Mouse (Mus musculus): ENCODE results near the gene Fer1l4.

The Fer1l4 gene

DNA sequence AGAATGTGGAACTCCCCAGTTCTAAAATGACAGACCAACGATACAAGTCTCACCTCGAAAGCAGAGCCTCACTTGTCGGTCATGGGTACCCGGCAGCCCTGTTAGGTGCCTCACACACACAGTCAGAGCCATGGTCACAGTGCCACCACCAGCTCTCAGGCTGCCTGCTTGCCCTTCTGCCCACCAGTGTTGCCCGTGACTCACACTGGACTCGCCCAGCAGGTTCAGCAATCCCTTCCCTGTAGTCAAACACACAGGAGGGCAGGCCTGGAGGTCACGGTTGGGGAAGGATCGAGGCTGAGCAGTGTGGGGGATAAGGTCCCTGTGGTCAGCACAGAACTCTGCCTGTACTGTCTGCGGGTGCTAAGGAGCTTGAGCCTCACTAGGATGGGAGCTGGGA, at the start of gene Fer1l4:
Gene Fer1l4, minus strand, starts transcription at position 132 of the 400 bp plus-strand sequence.
- no peak for ATAC-seq (ENCODE audit: insufficient number of reproducible peaks, low FRiP score, low TSS enrichment)

- no peak for ATAC-seq (ENCODE audit: insufficient number of reproducible peaks, low FRiP score, low TSS enrichment)
Measured at GRCm38 (mm10) chr2:156091926-156092325, 39.2 kb upstream of the Fer1l4 start.

GRCm38 (mm10) chr2:156089799-156090198, 37.1 kb upstream of the Fer1l4 start:
- no peak for ATAC-seq (ENCODE audit: insufficient number of reproducible peaks, low FRiP score, low TSS enrichment)

- no peak for ATAC-seq (ENCODE audit: insufficient number of reproducible peaks, low FRiP score, low TSS enrichment)
Measured at GRCm38 (mm10) chr2:156087391-156088110, 34.8 kb upstream of the Fer1l4 start.

DNA sequence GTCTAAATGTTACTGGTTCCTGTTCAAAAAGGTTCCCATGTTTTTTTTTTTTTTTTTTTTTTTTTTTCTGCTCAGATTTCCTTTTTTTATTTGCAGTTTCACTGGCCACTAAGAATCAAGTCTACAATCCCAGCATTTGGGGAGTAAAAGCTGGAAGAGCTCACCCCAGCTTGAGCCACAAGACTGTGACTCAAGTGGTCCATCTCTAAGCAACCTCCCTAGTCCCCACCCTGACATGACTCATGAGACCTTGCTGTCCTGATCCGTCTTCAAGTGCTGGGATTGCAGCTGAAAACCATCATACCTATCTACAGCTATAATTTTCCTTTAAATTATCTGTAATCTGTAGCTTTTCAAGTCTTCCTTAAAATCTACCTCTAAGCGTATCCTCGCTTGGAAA, 31.8 kb upstream of the Fer1l4 start:
- no peak for ATAC-seq (ENCODE audit: insufficient number of reproducible peaks, low FRiP score, low TSS enrichment)

GRCm38 (mm10) chr2:156080391-156080790, 27.6 kb upstream of the Fer1l4 start:
- no peak for ATAC-seq (ENCODE audit: insufficient number of reproducible peaks, low FRiP score, low TSS enrichment)

GRCm38 (mm10) chr2:156079674-156080073, 26.9 kb upstream of the Fer1l4 start:
- peak; percentile 61; the same call in 1 of the 2 replicates for ATAC-seq (ENCODE audit: insufficient number of reproducible peaks, low FRiP score, low TSS enrichment)

GRCm38 (mm10) chr2:156079183-156079560, 26.4 kb upstream of the Fer1l4 start:
- no peak for ATAC-seq (ENCODE audit: insufficient number of reproducible peaks, low FRiP score, low TSS enrichment)

DNA sequence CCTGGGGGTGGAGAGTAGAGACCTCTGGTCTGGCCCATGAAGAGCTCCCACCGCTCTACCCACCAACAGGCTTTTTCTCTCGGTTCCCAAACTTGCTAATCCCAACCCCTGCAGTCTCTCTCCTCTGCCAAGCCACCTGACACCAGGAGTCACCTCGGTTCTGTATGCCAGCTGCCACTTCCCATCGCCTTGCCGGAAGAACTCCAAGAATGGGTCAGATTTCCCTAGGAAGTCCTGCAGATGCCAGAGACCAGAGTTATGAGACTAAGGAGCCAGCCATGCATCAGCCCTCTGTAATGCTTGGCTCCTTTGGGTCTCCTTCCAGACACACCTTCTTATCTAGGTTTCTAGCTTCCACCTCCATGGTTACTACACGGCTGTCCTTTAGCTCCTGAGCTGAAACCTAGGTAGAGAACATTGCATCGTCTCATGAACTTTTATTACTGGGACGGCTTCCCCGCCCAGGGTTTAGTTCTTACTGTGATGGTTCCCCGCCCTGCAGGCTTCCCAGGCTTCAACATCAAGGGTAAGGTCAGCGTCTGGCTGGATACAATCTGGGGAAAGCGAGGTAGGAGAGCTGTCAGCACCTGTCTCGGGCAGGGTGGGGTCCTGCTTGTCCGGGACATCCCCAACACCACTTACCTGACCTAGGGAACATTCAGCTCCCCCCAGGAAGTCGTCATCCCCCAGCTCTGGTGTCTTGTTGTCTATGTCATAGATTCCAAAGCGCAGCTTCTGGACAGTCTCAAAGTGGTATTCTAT, 25.9 kb upstream of the Fer1l4 start:
- no peak for ATAC-seq (ENCODE audit: insufficient number of reproducible peaks, low FRiP score, low TSS enrichment)

DNA sequence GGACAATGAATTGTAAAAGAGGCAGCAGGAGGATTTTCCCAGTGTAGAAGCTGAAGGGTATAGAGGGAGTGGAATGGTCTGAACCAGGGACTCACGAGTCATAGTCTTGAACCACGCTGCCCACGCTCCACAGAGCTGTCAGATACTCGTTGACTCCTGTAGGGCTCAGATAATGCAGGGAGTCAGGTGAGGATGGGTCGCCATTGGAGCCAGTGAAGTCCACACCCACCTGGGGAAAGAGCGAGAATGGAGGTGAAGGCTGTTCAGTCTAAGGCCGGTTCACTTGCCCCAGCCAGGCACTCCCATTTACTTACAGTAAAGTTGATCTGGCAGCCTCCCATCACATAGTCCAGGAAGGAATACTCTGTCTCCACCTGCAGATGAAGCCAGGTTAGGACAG, 24.7 kb upstream of the Fer1l4 start:
- ATAC-seq (ENCODE audit: insufficient number of reproducible peaks, low FRiP score, low TSS enrichment): no peak

GRCm38 (mm10) chr2:156073725-156074124, 21.0 kb upstream of the Fer1l4 start:
- no peak for ATAC-seq (ENCODE audit: insufficient number of reproducible peaks, low FRiP score, low TSS enrichment)

GRCm38 (mm10) chr2:156071236-156071635, 18.5 kb upstream of the Fer1l4 start:
- ATAC-seq (ENCODE audit: insufficient number of reproducible peaks, low FRiP score, low TSS enrichment): no peak

GRCm38 (mm10) chr2:156067916-156068315, 15.2 kb upstream of the Fer1l4 start:
- ATAC-seq (ENCODE audit: insufficient number of reproducible peaks, low FRiP score, low TSS enrichment): peak; percentile 52; the same call in 1 of the 2 replicates

DNA sequence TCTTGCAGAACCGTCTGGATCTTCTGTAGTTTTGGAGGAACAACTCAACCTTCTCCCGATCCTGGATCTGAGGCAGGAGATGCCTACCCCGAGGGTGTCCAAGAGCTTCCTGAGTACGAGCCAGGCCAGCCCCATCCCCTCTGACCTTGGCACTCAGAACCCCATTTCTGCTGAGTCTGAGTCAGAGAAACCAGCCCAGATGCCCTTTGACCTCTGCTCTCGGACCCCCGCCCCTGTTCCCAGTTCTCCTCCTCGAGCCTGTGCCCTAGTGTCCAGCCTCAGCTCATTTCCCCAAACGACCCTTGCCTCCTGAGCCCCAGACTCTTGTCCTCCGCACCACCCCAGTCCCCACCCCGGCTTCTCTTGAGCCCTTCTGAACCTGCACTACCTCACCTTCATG, 13.4 kb upstream of the Fer1l4 start:
- ATAC-seq (ENCODE audit: insufficient number of reproducible peaks, low FRiP score, low TSS enrichment): no peak

DNA sequence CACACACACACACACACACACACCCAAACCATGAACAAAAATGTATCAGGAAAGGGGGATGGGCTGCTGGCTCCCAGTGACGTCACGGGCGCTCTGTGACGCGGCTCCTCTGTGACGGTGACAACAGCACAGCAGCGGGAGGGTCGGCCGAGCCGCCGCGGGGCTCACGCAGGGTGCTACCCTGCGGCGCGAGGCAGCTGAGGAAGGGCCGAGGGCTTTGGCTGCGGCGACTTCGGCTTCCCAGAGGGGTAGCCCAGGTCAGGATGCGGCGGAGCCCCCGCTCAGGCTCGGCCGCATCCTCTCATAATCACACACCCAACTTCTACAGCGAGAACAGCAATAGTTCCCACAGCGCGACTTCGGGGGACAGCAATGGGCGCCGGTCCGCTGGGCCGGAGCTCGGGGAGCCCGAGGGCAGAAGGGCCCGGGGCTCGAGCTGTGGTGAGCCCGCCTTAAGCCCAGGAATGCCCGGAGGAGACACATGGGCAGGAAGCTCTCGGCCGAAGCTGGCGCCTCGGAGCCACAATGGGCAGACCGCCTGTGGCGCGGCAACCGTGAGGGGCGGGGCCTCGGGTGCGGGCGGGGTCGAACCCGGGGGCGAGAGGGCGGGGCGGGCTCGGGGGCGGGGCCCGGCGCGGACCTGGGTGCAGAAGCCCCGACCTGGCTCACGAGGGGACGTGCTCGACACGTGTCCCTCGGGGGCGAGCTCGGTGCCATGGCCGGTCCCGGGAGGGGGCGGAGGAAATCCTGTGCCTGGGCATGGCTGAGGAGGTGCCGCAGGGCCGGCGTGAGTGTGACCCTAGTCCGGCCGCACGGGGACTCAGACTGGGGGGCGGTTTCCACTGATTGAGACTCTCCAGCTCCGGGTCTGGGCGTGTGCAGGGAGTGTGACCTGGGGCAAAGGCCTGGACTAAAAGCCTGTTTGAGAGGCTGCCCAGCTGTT, 12.6 kb upstream of the Fer1l4 start, which contains the start of gene Spag4:
Gene Spag4, plus strand, starts transcription at position 77 of the 943 bp plus-strand sequence.
- ATAC-seq (ENCODE audit: insufficient number of reproducible peaks, low FRiP score, low TSS enrichment): peak; percentile 41; the same call in 1 of the 2 replicates

GRCm38 (mm10) chr2:156047929-156048328, 4.8 kb downstream of the Fer1l4 start:
- ATAC-seq (ENCODE audit: insufficient number of reproducible peaks, low FRiP score, low TSS enrichment): no peak

- no peak for ATAC-seq (ENCODE audit: insufficient number of reproducible peaks, low FRiP score, low TSS enrichment)
Measured at GRCm38 (mm10) chr2:156042903-156043302, 9.8 kb downstream of the Fer1l4 start.

- ATAC-seq (ENCODE audit: insufficient number of reproducible peaks, low FRiP score, low TSS enrichment): no peak
Measured at GRCm38 (mm10) chr2:156039390-156039789, 13.4 kb downstream of the Fer1l4 start.

DNA sequence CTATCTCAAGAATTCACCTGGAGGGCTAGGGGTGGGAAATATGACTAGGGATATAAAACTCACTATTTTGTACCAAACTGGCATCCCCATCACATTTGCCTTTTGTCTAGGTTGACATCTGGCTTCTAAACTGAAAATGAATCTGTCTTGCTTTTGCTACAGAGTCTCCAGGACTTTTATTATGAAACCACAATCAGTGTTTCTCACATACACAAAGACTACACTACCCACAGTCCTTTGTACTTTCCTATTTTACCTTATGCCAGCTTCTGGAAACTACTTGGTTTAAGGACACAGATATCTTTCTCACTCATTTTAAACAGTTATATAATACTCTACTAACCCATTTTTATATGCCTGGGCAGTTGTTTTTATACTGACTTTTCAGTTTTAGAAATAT, 27.3 kb downstream of the Fer1l4 start:
- ATAC-seq (ENCODE audit: insufficient number of reproducible peaks, low FRiP score, low TSS enrichment): no peak

DNA sequence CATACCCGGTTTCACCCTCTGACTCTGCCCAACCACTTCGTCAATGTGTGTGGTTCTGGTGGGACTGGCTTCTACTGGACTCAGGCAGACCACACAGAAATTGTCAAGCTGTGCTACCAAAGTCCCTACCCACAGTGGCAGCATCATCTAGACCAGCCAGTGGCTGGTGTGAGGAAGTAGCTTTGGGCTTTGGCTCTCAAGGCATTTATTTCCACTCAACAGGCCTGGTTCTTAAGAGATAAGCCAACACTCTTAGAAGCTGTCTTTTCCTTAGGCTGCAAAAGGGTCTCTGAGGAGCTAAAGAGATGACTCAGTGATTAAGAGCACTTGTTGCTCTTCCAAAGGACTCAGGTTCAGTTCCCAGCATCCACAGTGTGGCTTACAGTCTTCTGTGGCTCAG, 31.0 kb downstream of the Fer1l4 start:
- no peak for ATAC-seq (ENCODE audit: insufficient number of reproducible peaks, low FRiP score, low TSS enrichment)

GRCm38 (mm10) chr2:156021219-156021618, 31.5 kb downstream of the Fer1l4 start:
- ATAC-seq (ENCODE audit: insufficient number of reproducible peaks, low FRiP score, low TSS enrichment): no peak
